Mouse (Mus musculus): ENCODE measurements at regions not wholly inside any gene's neighbourhood (a gene's known extent, or its start where the extent isn't known, plus 50 kb on each side); places are given as distances from the start of the nearest gene placed in this dataset.

DNA sequence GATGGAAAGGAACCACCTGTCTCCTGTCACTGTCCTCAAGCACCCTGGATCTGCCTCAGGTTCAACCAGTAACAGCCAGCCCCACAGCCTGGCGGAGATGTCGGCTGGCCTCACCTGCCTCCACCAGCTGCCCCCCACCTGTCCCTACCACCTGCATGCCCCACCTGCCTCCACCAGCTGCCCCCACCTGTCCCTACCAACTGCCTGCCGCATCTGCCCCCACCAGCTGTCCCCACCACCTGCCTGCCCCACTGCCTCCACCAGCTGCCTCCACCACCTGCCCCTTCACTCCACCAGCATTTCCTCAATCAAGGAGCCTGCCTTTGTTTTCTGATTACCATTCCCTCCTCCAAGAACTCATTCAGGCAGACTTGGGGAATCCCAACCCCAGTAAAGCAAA, 68.9 kb upstream of the Smyd2 start:
- H3K27me3 ChIP-seq, result peaks cover 27% of the 10 kb centered on the region
- no peak for ATAC-seq (ENCODE audit: insufficient read depth)
- no peak overlapping the region for H3K4me2 ChIP-seq
- H3K4me3 ChIP-seq (replicated peaks), result no peak overlapping the region
- no peak overlapping the region for H3K27ac ChIP-seq (replicated peaks)
- WGBS (ENCODE audit: insufficient replicate concordance), result 67% methylated on average over 3 of the region's 3 CpGs
- H3K36me3 ChIP-seq (replicated peaks), result no peaks in the 10 kb centered on the region
- H3K4me1 ChIP-seq (replicated peaks), result peaks cover under 1% of the 10 kb centered on the region; the same call in 1 of the 2 replicates
- no peak overlapping the region for H3K9ac ChIP-seq
- H3K9me3 ChIP-seq (replicated peaks), result no peaks in the 10 kb centered on the region

GRCm38 (mm10) chr1:189990046-189990622, 68.0 kb upstream of the Smyd2 start:
- Histone ChIP-seq H3K36me3 (replicated peaks) (no peaks in the 10 kb centered on the region), H3K4me2 (no peak overlapping the region), H3K9ac (no peak overlapping the region), H3K27me3 (peaks cover 27% of the 10 kb centered on the region), H3K27ac (replicated peaks) (no peak overlapping the region), H3K4me3 (replicated peaks) (no peak overlapping the region), H3K4me1 (replicated peaks) (peaks cover 3% of the 10 kb centered on the region; the same call in 1 of the 2 replicates), H3K9me3 (replicated peaks) (no peaks in the 10 kb centered on the region)
- 24% methylated on average over 11 of the region's 11 CpGs for WGBS (ENCODE audit: insufficient replicate concordance)
- ATAC-seq (ENCODE audit: insufficient read depth), result no peak

DNA sequence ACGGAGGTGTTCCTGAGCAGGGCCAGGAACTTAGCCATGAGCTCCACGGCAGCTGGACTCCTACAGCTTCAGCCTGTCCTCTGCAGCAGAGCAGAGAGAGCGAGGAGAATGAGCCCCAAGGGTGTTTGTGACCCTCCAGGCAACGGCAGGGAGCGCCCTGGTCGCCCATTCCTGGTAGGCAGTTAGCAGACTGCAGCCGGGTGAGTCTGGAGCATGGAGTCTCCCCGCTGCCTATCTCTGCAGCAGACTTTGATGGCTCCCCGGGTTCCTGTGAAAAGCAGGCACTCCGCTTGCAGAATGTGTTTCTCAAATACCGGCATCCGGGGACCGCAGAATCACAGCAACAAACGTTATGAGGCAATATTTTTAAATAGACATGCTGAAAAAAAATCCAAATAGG, 67.2 kb upstream of the Smyd2 start:
- Histone ChIP-seq H3K9ac (no peak overlapping the region), H3K4me2 (no peak overlapping the region), H3K9me3 (replicated peaks) (no peaks in the 10 kb centered on the region), H3K4me1 (replicated peaks) (peaks cover 3% of the 10 kb centered on the region; the same call in 1 of the 2 replicates), H3K27ac (replicated peaks) (no peak overlapping the region), H3K36me3 (replicated peaks) (no peaks in the 10 kb centered on the region), H3K4me3 (replicated peaks) (no peak overlapping the region), H3K27me3 (peaks cover 27% of the 10 kb centered on the region)
- no peak for ATAC-seq (ENCODE audit: insufficient read depth)
- 22% methylated on average over 14 of the region's 14 CpGs for WGBS (ENCODE audit: insufficient replicate concordance)

- Histone ChIP-seq H3K9me3 (replicated peaks) (no peaks in the 10 kb centered on the region), H3K27me3 (peaks cover 27% of the 10 kb centered on the region), H3K27ac (replicated peaks) (no peak overlapping the region), H3K36me3 (replicated peaks) (no peaks in the 10 kb centered on the region), H3K4me1 (replicated peaks) (peaks cover 3% of the 10 kb centered on the region; the same call in 1 of the 2 replicates), H3K4me2 (no peak overlapping the region), H3K9ac (no peak overlapping the region), H3K4me3 (replicated peaks) (no peak overlapping the region)
- no peak for ATAC-seq (ENCODE audit: insufficient read depth)
- 77% methylated on average over 3 of the region's 3 CpGs for WGBS (ENCODE audit: insufficient replicate concordance)
Observed at GRCm38 (mm10) chr1:189988864-189989263, 66.7 kb upstream of the Smyd2 start.

- Histone ChIP-seq H3K4me3 (replicated peaks) (no peak overlapping the region), H3K9me3 (replicated peaks) (no peaks in the 10 kb centered on the region), H3K9ac (no peak overlapping the region), H3K36me3 (replicated peaks) (no peaks in the 10 kb centered on the region), H3K4me2 (no peak overlapping the region), H3K27ac (replicated peaks) (no peak overlapping the region), H3K4me1 (replicated peaks) (peaks cover 3% of the 10 kb centered on the region; the same call in 1 of the 2 replicates), H3K27me3 (peaks cover 17% of the 10 kb centered on the region)
- WGBS (ENCODE audit: insufficient replicate concordance), result 40% methylated on average over 11 of the region's 11 CpGs
- 0 out of 2 replicates have a peak, but pooled peaks have one; percentile 18 for ATAC-seq (ENCODE audit: insufficient read depth)
Observed at GRCm38 (mm10) chr1:189985516-189986205, 63.5 kb upstream of the Smyd2 start.

GRCm38 (mm10) chr1:189978244-189978643, 56.1 kb upstream of the Smyd2 start:
- H3K36me3 ChIP-seq (replicated peaks), result no peaks in the 10 kb centered on the region
- H3K27me3 ChIP-seq, result no peaks in the 10 kb centered on the region
- no peak overlapping the region for H3K9ac ChIP-seq
- no peak overlapping the region for H3K27ac ChIP-seq (replicated peaks)
- no peaks in the 10 kb centered on the region for H3K4me1 ChIP-seq (replicated peaks)
- no peak for ATAC-seq (ENCODE audit: insufficient read depth)
- H3K4me2 ChIP-seq, result no peak overlapping the region
- H3K4me3 ChIP-seq (replicated peaks), result no peak overlapping the region
- WGBS (ENCODE audit: insufficient replicate concordance), result 69% methylated on average over 10 of the region's 10 CpGs
- no peaks in the 10 kb centered on the region for H3K9me3 ChIP-seq (replicated peaks)

DNA sequence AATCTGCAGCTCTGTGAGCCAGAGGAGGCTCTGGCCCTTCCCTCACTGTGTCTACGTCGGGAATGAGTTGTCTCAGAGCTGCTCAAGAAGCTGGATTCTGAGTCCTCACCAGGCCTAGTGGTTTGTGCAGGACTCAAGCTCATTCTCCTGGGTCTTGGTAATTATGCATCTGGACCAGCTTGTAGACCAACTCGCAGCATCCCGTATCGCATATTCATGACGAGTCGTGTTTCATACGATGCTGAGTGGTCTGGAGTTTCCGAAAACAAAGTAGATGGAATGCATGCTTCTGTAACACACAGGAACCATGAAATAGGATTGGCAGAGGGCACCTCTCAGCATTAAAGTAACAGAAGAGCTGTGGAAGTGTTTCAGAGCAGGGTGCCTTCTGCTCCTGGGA, 53.5 kb upstream of the Smyd2 start:
- H3K9me3 ChIP-seq (replicated peaks), result no peaks in the 10 kb centered on the region
- WGBS (ENCODE audit: insufficient replicate concordance), result 82% methylated on average over 9 of the region's 9 CpGs
- H3K27ac ChIP-seq (replicated peaks), result no peak overlapping the region
- no peaks in the 10 kb centered on the region for H3K36me3 ChIP-seq (replicated peaks)
- no peak overlapping the region for H3K4me2 ChIP-seq
- H3K27me3 ChIP-seq, result no peaks in the 10 kb centered on the region
- H3K4me1 ChIP-seq (replicated peaks), result no peaks in the 10 kb centered on the region
- H3K4me3 ChIP-seq (replicated peaks), result no peak overlapping the region
- no peak overlapping the region for H3K9ac ChIP-seq
- no peak for ATAC-seq (ENCODE audit: insufficient read depth)

DNA sequence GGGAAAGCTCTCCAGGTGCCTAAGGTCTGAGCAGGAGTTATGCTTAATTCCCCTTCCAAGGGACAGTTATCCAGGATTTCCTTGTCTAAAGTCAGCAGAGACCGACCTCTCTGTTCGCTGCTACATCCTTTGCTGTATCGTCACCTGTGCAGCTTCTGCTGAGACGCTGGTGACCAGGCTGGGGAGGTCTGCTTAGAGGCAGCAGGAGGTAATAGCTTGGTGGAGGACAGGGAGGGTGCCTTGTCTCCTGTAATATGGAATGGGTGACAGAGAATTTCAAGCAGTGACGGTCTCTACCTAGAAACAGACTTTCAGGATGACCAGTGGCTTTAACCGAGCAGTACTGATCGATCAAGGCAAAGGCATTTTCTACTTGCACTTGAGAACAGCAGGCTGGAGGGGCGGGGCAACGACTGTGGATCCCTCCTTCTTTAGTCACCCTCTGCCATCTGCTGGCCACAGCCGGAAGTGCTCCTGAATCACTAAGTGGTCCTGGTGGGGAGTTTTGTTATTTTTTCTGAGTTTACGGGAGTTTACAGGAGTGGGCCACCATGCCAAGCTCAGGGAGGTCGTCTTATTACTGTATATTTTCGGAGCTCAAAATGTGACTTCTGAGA, 50.7 kb upstream of the Smyd2 start:
- Histone ChIP-seq H3K36me3 (replicated peaks) (no peaks in the 10 kb centered on the region), H3K27ac (replicated peaks) (no peak overlapping the region), H3K27me3 (no peaks in the 10 kb centered on the region), H3K4me1 (replicated peaks) (no peaks in the 10 kb centered on the region), H3K4me3 (replicated peaks) (no peak overlapping the region), H3K4me2 (peak overlapping the region; percentile 25; the same call in 1 of the 2 replicates), H3K9me3 (replicated peaks) (no peaks in the 10 kb centered on the region), H3K9ac (no peak overlapping the region)
- 12% methylated on average over 13 of the region's 13 CpGs for WGBS (ENCODE audit: insufficient replicate concordance)
- ATAC-seq (ENCODE audit: insufficient read depth), result no peak

Data from liver, embryonic 15.5 days (tissue).